Mouse (Mus musculus) left cerebral cortex, postnatal 14 days (tissue): Measurements from ENCODE around the gene Blzf1. TPM values are rescaled to one million over a fixed set of nuclear protein-coding genes. Genes with fewer than 3 reads are reported as not detected.
A peak's percentile ranks its signal among the peaks of the same experiment; 100 is the strongest.

ENCODE experiments used
- DNase-seq, 2 experiments: peaks; one replicate each; pipeline ENCODE4 v3.0.0; 2021 to 2022; ENCODE audit warnings: low spot score in 2 of 2, mixed read lengths in 1 of 2
- intact Hi-C: fragments of 180-260 bp; cut with DNase I; formaldehyde crosslinking; loops from one replicate; pipeline ENCODE4 v1.15.1; 2025
- total RNA-seq, 2 experiments: library from RNA; stranded (reverse); gene quantifications; 2 replicates each; pipeline ENCODE4 v1.2.3; 2021

Gene Blzf1
- total RNA-seq, 2 experiments from 2014 or later: 27.6 to 29.4 TPM

DNA sequence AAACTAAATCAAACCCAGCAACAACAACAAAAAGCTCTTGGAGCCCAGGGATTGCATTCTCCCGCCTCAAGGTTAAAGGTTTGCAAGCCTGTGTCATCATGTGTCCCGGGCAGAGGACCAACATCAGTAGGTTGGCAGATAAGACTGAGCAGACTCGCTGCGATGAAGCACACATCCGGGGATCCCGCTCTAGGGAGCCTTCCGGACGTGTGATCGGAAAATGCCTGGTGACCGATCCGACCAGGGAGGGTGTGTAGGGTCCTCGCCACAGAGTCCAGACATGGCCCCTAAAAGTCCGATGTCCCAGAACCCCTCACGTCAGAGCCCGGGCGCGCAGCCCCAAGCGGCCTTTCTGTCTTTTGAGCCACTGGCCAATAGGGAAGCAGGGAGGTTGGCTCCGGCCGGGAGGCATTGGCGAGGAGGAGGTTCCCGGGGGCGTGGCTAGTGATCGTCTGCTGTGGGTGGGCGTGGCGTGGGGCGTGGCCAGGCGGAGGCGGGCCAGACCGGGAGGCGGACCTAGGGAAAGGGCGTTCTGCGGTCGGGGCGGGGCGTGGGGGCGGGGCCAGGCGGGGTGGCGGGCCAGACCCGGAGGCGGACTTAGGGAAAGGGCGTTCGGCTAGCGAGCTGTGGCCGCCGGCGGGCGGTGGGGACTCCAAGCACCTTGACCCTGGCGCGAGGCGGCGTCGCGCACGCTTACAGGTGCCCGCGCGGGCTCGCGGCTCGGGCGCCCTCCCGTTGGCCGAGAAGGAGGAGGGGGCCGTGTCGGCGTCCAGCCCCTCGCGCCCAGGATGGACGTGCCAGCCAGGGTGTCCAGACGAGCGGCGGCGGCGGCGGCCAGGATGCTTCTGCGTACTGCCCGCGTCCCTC, 58.6 kb downstream of the Blzf1 start, which contains the start of gene Slc19a2:
Slc19a2 (plus strand) TSS at position 582 of the 867 bp plus-strand sequence.
- DNase-seq: peak; percentile 97
- intact Hi-C loops: loop anchor here (2.0 kb wide), 1 partner anchor 28 kb away; no protein-coding TSS in a partner anchor

GRCm38 (mm10) chr1:164247971-164248370, 59.3 kb downstream of the Blzf1 start:
- no peak for DNase-seq
- intact Hi-C loops: loop anchor here (2.0 kb wide), 1 partner anchor 29 kb away; no protein-coding TSS in a partner anchor

- DNase-seq: no peak
- intact Hi-C loops: no loop called here
Observed at GRCm38 (mm10) chr1:164247442-164247841, 59.8 kb downstream of the Blzf1 start.

DNA sequence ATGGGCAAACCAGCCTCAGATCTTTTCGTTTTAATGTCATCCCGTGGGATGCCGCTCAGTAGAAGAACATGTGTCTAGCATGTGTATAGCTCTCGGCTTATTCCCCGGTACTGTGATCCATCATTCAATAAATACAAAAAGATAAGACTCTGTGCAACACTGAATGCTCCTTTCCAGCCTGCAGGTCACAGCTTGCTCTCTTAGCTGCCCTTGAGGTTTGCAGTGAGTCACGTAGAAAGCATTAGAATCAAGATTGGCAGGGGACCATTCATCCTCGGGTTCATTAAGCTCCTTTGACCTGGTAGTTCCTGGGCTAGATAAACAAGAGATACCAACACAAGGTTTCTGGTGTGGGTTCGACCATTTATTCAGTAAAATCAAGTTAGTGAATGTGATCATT, 64.5 kb downstream of the Blzf1 start:
- intact Hi-C loops: no loop called here
- DNase-seq: no peak

DNA sequence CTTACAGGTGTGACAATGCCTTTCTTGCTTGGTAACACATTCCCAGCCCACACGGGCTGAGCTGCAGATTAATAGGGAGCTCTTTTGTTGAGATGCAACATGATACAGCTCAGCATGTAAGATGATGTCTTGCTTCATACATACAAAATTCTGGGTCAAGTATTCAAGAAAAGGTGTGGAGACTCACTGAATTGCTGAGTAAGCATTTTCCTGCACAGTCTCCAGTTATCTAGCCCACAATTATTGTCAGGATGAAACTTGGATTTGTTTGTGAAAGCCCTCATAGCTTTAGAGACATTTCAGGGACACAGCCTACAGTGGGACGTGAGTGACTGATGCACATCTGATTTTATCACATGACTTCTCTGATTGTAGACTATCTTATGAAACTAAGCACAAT, 65.8 kb downstream of the Blzf1 start:
- no peak for DNase-seq
- intact Hi-C loops: no loop called here

Other genes starting within 250 kb of the Blzf1 start
- not detected for gene Sell, start 245.5 kb downstream of the Blzf1 start, total RNA-seq
- not detected for gene Selp, start 192.2 kb downstream of the Blzf1 start, total RNA-seq
- gene F5, start 155.7 kb downstream of the Blzf1 start, total RNA-seq: under 1 TPM; 0.66 to 0.87 TPM
- gene Slc19a2, start 58.4 kb downstream of the Blzf1 start, total RNA-seq: 10 to 100 TPM; 10.3 to 10.5 TPM
- 10 to 100 TPM; 19.3 to 21.1 TPM for gene Ccdc181, start 31.9 kb downstream of the Blzf1 start, total RNA-seq
- 10 to 100 TPM; 23.3 to 23.8 TPM for gene Nme7, start 3.4 kb downstream of the Blzf1 start, total RNA-seq
- 1,000 to 10,000 TPM; 1,826 to 1,842 TPM for gene Atp1b1, start 150.9 kb upstream of the Blzf1 start, total RNA-seq